Mouse (Mus musculus) kidney, embryonic 15.5 days (tissue): ENCODE results near the gene Srsf2. TPM values are rescaled to one million over a fixed set of nuclear protein-coding genes. Genes with fewer than 3 reads are reported as not detected.
"Not testable (repeated sequence)": the region's sequence is repeated elsewhere in the genome, so short reads cannot be mapped to it uniquely, and the experiment has no call there.

ENCODE experiments used
- ATAC-seq: fragments of 200-750 bp; cut with Nextera tagmentation; replicated peaks from 2 replicates; pipeline ENCODE4 v1.8.0; 2017; ENCODE audit warnings: moderate TSS enrichment; ENCODE audit not compliant: low FRiP score
- H3K27ac ChIP-seq: fragments of 300-500 bp; sonication (generic); 2 replicates; pipeline ENCODE4 v1.5.1; 2015; ENCODE audit warnings: mild to moderate bottlenecking, inconsistent platforms
- H3K27me3 ChIP-seq: fragments of 300-500 bp; sonication (generic); 2 replicates; pipeline ENCODE4 v1.6.1; 2015; ENCODE audit warnings: inconsistent platforms
- H3K36me3 ChIP-seq: fragments of 300-500 bp; sonication (generic); 2 replicates; pipeline ENCODE4 v1.6.1; 2015; ENCODE audit warnings: inconsistent platforms
- H3K4me1 ChIP-seq: fragments of 300-500 bp; sonication (generic); 2 replicates; pipeline ENCODE4 v1.6.1; 2015; ENCODE audit warnings: inconsistent platforms
- H3K4me2 ChIP-seq: fragments of 300-500 bp; sonication (generic); 2 replicates; pipeline ENCODE4 v1.6.1; 2015; ENCODE audit warnings: moderate library complexity, mild to moderate bottlenecking, inconsistent platforms
- H3K4me3 ChIP-seq: fragments of 300-500 bp; sonication (generic); replicated peaks from 2 replicates; pipeline ENCODE4 v1.5.1; 2015; ENCODE audit warnings: mild to moderate bottlenecking, inconsistent platforms
- H3K9ac ChIP-seq: fragments of 300-500 bp; sonication (generic); 2 replicates; pipeline ENCODE4 v1.6.1; 2015; ENCODE audit warnings: mild to moderate bottlenecking, inconsistent platforms
- H3K9me3 ChIP-seq: fragments of 300-500 bp; sonication (generic); replicated peaks from 2 replicates; pipeline ENCODE4 v1.6.1; 2016; ENCODE audit warnings: inconsistent platforms
- WGBS: fragments of 180-500 bp; shearing (Covaris S2); methylation state at CpG from one replicate; pipeline ENCODE4 v1.1.7; 2015; ENCODE audit warnings: mixed read lengths; 5-methylcytosine and 5-hydroxymethylcytosine counted together
- polyA plus RNA-seq: library from polyadenylated mRNA; unstranded; fragments of >200 nt; fragmentation: Nextera tagmentation; extraction: Ambion mirVana; gene quantifications from 2 replicates; pipeline ENCODE4 v1.2.1, GENCODE M21; 2015

Gene Srsf2
- polyA plus RNA-seq, 1 experiment from 2014 or later = 810 TPM

GRCm38 (mm10) chr11:116851576-116852290 is 1.2 kb downstream of the Srsf2 start:
- peak overlapping the region; percentile 81 for H3K4me2 ChIP-seq
- H3K4me3 ChIP-seq = peak overlapping the region; percentile 81
- no peaks in the 10 kb centered on the region for H3K27me3 ChIP-seq
- H3K36me3 ChIP-seq = peaks cover 58% of the 10 kb centered on the region
- no peak for ATAC-seq
- 2% methylated on average over 29 of the region's 29 CpGs for WGBS
- H3K9ac ChIP-seq = peak overlapping the region; percentile 99
- H3K4me1 ChIP-seq = peaks cover 33% of the 10 kb centered on the region
- no peaks in the 10 kb centered on the region for H3K9me3 ChIP-seq
- peak overlapping the region; percentile 100 for H3K27ac ChIP-seq

DNA sequence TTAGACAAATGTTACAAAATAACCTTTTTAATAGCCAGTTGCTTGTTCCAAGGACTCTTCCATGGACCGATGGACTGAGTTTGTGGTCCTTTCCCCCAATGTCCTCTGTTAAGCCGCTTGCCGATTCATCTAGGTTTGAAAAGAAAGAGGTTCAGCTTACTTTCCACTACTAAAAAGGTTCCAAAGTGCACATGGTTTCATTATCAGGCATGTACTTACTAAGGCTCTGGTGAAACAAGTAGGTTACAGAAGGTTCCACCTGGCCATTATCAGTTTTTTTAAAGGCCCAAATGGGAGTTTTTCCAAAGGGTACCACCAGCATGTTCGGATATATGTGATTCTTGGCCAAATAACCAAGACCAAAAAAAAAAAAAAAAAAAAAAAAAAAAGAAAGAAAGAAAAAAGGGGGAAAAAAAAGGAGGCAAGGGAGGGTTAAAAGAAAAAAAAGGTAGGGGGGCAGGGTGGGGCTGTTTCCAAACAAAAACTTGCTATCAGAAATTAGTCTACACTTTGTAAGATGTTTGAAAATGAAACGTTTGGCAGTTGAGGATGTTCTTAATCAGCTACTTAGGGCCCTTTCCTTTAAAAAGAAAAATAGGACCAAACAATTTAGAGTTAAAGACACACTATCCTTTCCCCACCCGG is 1.9 kb downstream of the Srsf2 start:
- H3K4me3 ChIP-seq = peak overlapping the region; percentile 81
- no peak for ATAC-seq
- H3K9ac ChIP-seq = peak overlapping the region; percentile 99
- no peaks in the 10 kb centered on the region for H3K27me3 ChIP-seq
- peaks cover 56% of the 10 kb centered on the region for H3K36me3 ChIP-seq
- 29% methylated on average over 6 of the region's 6 CpGs for WGBS
- H3K9me3 ChIP-seq = no peaks in the 10 kb centered on the region
- H3K4me2 ChIP-seq = peak overlapping the region; percentile 81
- H3K27ac ChIP-seq = peak overlapping the region; percentile 100; the same call in 1 of the 2 replicates
- peaks cover 33% of the 10 kb centered on the region for H3K4me1 ChIP-seq

DNA sequence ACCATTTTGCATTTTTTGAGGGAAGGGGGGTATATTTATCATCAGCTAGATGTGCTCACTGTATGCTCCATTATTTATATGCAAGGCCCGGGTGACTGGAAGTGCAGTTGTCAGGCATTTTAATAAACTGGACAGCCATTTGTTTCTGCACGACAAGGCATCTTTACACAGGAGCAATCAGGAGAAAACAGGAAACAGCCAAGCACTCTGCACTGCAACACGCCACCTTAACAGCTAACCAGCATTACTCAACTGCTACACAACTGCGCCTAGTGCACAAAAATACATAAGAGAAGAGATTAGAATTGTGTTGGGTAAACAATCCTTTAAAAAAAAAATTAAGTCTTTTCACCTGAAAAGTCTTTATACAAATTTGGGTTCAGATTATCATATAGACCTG is 2.8 kb downstream of the Srsf2 start:
- Histone ChIP-seq H3K4me3 (peak overlapping the region; percentile 81), H3K27me3 (no peaks in the 10 kb centered on the region), H3K4me2 (peak overlapping the region; percentile 81), H3K9ac (peak overlapping the region; percentile 99), H3K27ac (no peak overlapping the region), H3K4me1 (peaks cover 30% of the 10 kb centered on the region), H3K36me3 (peaks cover 54% of the 10 kb centered on the region), H3K9me3 (no peaks in the 10 kb centered on the region)
- no peak for ATAC-seq
- 42% methylated on average over 4 of the region's 4 CpGs for WGBS

- no peaks in the 10 kb centered on the region for H3K9me3 ChIP-seq
These were observed 3.3 kb downstream of the Srsf2 start for GRCm38 (mm10) chr11:116849587-116849986.

GRCm38 (mm10) chr11:116848877-116849178 is 4.1 kb downstream of the Srsf2 start:
- not testable (repeated sequence) for H3K9ac ChIP-seq, H3K4me3 ChIP-seq, H3K27me3 ChIP-seq, H3K27ac ChIP-seq, ATAC-seq, H3K4me2 ChIP-seq, H3K9me3 ChIP-seq
- Histone ChIP-seq H3K4me1 (peaks cover 29% of the 10 kb centered on the region), H3K36me3 (peaks cover 54% of the 10 kb centered on the region)
- 82% methylated on average over 2 of the region's 2 CpGs for WGBS

More at GRCm38 (mm10) chr11:116849587-116849986, 3.3 kb downstream of the Srsf2 start:
- Histone ChIP-seq H3K27me3 (no peaks in the 10 kb centered on the region), H3K4me1 (peaks cover 29% of the 10 kb centered on the region), H3K4me2 (no peak overlapping the region), H3K36me3 (peaks cover 54% of the 10 kb centered on the region), H3K9ac (no peak overlapping the region), H3K4me3 (no peak overlapping the region), H3K27ac (no peak overlapping the region)
- no peak for ATAC-seq

- no peaks in the 10 kb centered on the region for H3K27me3 ChIP-seq
- H3K9ac ChIP-seq = no peak overlapping the region
- ATAC-seq = no peak
- no peak overlapping the region for H3K4me3 ChIP-seq
- peak overlapping the region; percentile 43; the same call in 1 of the 2 replicates for H3K27ac ChIP-seq
- H3K4me1 ChIP-seq = peaks cover 29% of the 10 kb centered on the region
- H3K4me2 ChIP-seq = no peak overlapping the region
- H3K9me3 ChIP-seq = no peaks in the 10 kb centered on the region
- peaks cover 54% of the 10 kb centered on the region for H3K36me3 ChIP-seq
- WGBS = 74% methylated on average over 5 of the region's 5 CpGs
These were observed 4.6 kb downstream of the Srsf2 start for GRCm38 (mm10) chr11:116848086-116848876.

DNA sequence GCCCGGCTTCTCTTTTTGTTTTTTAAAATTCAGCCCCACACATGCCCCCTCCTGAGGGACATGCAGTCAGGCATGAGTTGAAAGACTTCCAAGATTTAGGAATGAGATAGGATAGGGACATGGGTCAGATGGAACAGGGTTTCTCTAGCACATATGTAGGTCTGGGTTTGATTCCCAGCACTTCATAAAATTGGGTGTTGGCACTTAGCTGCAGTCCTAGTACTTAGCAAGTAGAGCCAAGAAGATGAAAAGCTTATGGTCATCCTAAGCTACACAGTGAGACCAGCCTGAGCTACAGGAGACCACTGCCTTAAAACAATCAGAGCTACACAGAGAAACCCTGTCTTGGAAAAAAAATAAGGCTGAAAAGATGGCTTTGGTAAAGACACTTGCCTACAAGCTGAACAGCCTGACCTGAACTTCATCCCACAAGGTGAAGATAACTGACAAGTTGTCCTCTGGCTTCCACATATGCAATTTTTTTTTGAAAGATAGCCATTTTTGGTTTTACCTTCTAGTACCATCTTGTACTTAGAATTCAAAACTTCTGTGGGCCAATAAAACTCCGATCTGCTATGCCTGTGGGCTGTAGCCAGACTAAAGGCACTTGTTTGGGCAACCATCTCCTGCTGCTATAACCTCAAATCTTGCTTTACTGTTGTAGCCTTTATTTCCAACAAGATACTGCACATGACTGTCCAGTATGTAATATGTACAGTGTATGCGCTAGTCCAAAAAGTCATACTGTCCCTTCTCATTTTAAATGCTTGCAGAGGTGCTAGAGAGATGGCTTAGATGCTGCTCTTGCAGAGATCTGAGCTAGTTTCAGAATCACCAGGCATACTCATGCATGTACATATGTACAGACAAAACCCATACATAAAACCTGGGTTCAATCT is 5.5 kb downstream of the Srsf2 start:
- peaks cover 29% of the 10 kb centered on the region for H3K4me1 ChIP-seq
- no peak overlapping the region for H3K4me2 ChIP-seq
- peaks cover 54% of the 10 kb centered on the region for H3K36me3 ChIP-seq
- no peaks in the 10 kb centered on the region for H3K9me3 ChIP-seq
- WGBS = 93% methylated on average over 3 of the region's 3 CpGs
- H3K27ac ChIP-seq = peak overlapping the region; percentile 43; the same call in 1 of the 2 replicates
- no peak overlapping the region for H3K9ac ChIP-seq
- H3K4me3 ChIP-seq = no peak overlapping the region
- no peaks in the 10 kb centered on the region for H3K27me3 ChIP-seq
- no peak for ATAC-seq

DNA sequence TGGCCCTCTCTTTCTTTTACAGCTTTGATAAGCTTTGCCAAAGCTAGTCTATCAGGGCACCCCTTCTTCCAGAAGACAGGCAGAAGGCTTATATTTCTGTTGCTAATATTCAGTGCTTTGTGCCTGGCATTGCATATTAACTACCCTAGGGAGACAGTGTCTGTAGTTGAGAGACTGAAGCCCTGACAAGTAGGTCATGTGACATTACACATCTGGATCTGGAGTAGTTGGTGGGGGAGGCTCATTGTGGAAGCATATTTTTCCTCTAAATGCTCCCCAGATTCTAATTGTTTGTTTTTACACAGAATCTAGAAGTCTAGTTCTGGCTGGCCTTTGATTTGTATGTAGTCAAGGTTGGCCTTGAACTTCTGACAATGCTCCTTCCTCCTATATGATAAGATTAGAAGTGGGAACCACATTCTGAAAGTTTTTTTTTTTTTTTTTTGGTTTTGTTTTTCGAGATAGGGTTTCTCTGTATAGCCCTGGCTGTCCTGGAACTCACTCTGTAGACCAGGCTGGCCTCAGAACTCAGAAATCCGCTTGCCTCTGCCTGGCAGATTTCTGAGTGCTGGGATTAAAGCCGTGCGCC is 6.2 kb downstream of the Srsf2 start:
- 76% methylated on average over 4 of the region's 4 CpGs for WGBS
- Histone ChIP-seq H3K27me3 (no peaks in the 10 kb centered on the region), H3K36me3 (peaks cover 51% of the 10 kb centered on the region), H3K4me3 (no peak overlapping the region), H3K4me2 (no peak overlapping the region), H3K9ac (no peak overlapping the region), H3K27ac (no peak overlapping the region), H3K4me1 (peaks cover 31% of the 10 kb centered on the region), H3K9me3 (no peaks in the 10 kb centered on the region)
- ATAC-seq = no peak

DNA sequence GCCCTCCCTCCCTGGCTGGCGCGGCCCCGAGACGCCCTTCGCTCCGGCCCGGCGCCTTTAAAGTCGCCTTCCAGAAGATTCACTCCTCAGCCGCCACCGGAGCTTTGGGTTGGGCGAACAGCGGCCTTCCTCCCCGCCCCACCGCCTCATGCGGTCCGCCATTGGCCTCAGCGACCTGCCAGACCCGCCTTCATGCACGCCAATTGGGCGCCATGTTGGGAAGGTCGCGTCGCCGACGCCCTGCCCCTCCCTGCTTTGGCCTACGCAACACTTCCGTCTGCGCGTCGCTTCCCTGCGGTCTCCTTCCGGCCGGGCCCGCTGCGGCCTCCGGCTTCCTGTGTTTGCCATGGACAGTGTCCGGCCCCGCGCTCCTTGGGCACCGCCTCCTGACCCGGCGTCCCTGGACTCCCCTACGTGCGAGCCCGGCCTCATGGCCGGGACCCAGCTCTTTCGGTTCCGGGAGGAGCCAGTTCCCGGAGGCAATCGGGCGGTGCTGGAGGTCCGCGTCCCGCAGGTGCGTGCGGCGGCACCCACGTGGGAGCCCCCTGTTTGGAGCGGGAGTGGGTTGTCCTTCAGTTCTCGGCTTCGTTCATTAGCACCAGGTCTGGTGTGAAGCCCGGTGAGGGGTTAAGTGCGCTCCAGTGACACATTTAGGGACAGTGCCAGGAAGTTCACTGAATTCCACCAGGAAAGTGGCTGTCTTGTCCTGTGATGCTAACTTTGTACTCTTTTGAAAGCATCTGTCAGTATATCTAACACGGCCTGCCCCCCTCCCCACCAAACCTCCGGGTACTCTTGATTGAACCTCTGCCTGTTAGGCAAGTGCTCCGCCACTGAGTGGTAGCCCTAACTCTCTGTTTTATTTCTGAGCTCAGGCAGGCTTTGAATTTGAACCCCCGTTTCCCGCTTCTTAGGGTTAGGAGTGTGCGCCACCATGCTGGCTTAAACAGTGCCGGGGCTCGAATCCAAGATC is 9.3 kb downstream of the Srsf2 start, which contains the start of the genes Mettl23 and Jmjd6:
Mettl23 (plus strand) TSS at position 18 of the 973 bp plus-strand sequence.
Jmjd6 (minus strand) TSS at position 189 of the 973 bp plus-strand sequence.
- Histone ChIP-seq H3K27ac (peak within 1 kb of the TSS; percentile 100), H3K9ac (peak within 1 kb of the TSS; percentile 94), H3K27me3 (no peaks in the 10 kb centered on the region), H3K4me2 (peak within 1 kb of the TSS; percentile 65), H3K9me3 (no peaks in the 10 kb centered on the region), H3K4me3 (peak within 1 kb of the TSS; percentile 91), H3K4me1 (peaks cover 45% of the 10 kb centered on the region), H3K36me3 (peaks cover 53% of the 10 kb centered on the region)
- peak; percentile 96 for ATAC-seq
- WGBS = under 1% methylated on average over 72 of the region's 72 CpGs

- H3K27ac ChIP-seq = peak overlapping the region; percentile 100
- H3K27me3 ChIP-seq = no peaks in the 10 kb centered on the region
- peaks cover 53% of the 10 kb centered on the region for H3K36me3 ChIP-seq
These were observed 10.2 kb downstream of the Srsf2 start for GRCm38 (mm10) chr11:116842531-116843260.

More at GRCm38 (mm10) chr11:116842531-116843260, 10.2 kb downstream of the Srsf2 start:
- WGBS = under 1% methylated on average over 66 of the region's 73 CpGs
- ATAC-seq = peak; percentile 69
- H3K4me2 ChIP-seq = peak overlapping the region; percentile 65
- H3K9ac ChIP-seq = peak overlapping the region; percentile 94
- no peaks in the 10 kb centered on the region for H3K9me3 ChIP-seq
- H3K4me1 ChIP-seq = peaks cover 40% of the 10 kb centered on the region
- peak overlapping the region; percentile 91 for H3K4me3 ChIP-seq
